Mouse (Mus musculus): ENCODE results near the gene Palm2. TPM values are rescaled to one million over a fixed set of nuclear protein-coding genes. Genes with fewer than 3 reads are reported as not detected.

The Palm2 gene
- polyA plus RNA-seq, 1 experiment from 2014 or later = 1.1 TPM

- no peak for ATAC-seq
- no peak overlapping the region for H3K9ac ChIP-seq (ENCODE audit: low read depth, low read length)
- no peaks in the 10 kb centered on the region for H3K27me3 ChIP-seq (replicated peaks; ENCODE audit: control insufficient read depth, insufficient read depth, low read length)
- TF ChIP-seq CTCF (IDR thresholded peaks at IDR 0.05; ENCODE audit: low read depth) = no peak
- H3K9me3 ChIP-seq (ENCODE audit: control insufficient read depth) = no peaks in the 10 kb centered on the region
- no peak overlapping the region for H3K4me3 ChIP-seq (ENCODE audit: low read depth, low read length)
- H3K36me3 ChIP-seq (ENCODE audit: control insufficient read depth, insufficient read depth) = no peaks in the 10 kb centered on the region
- no peaks in the 10 kb centered on the region for H3K4me1 ChIP-seq (replicated peaks; ENCODE audit: control insufficient read depth, insufficient read depth, low read length)
- 88% methylated on average over 10 of the region's 10 CpGs for WGBS
- H3K4me2 ChIP-seq (replicated peaks; ENCODE audit: low read depth) = no peak overlapping the region
- no peak overlapping the region for H3K27ac ChIP-seq (ENCODE audit: low read depth, low read length)
Observed at GRCm38 (mm10) chr4:57579683-57580082, 145.6 kb downstream of the Palm2 start.

GRCm38 (mm10) chr4:57585281-57585800 lies 151.3 kb downstream of the Palm2 start:
- H3K36me3 ChIP-seq (ENCODE audit: control insufficient read depth, insufficient read depth) = no peaks in the 10 kb centered on the region
- no peak overlapping the region for H3K27ac ChIP-seq (ENCODE audit: low read depth, low read length)
- ATAC-seq = no peak
- H3K4me1 ChIP-seq (replicated peaks; ENCODE audit: control insufficient read depth, insufficient read depth, low read length) = no peaks in the 10 kb centered on the region
- H3K4me3 ChIP-seq (ENCODE audit: low read depth, low read length) = no peak overlapping the region
- H3K27me3 ChIP-seq (replicated peaks; ENCODE audit: control insufficient read depth, insufficient read depth, low read length) = no peaks in the 10 kb centered on the region
- H3K4me2 ChIP-seq (replicated peaks; ENCODE audit: low read depth) = no peak overlapping the region
- 90% methylated on average over 6 of the region's 6 CpGs for WGBS
- TF ChIP-seq CTCF (IDR thresholded peaks at IDR 0.05; ENCODE audit: low read depth) = no peak
- no peaks in the 10 kb centered on the region for H3K9me3 ChIP-seq (ENCODE audit: control insufficient read depth)
- no peak overlapping the region for H3K9ac ChIP-seq (ENCODE audit: low read depth, low read length)

GRCm38 (mm10) chr4:57586933-57587658 lies 153.0 kb downstream of the Palm2 start:
- Histone ChIP-seq H3K9me3 (ENCODE audit: control insufficient read depth) (no peaks in the 10 kb centered on the region), H3K4me1 (replicated peaks; ENCODE audit: control insufficient read depth, insufficient read depth, low read length) (no peaks in the 10 kb centered on the region), H3K9ac (ENCODE audit: low read depth, low read length) (no peak overlapping the region), H3K36me3 (ENCODE audit: control insufficient read depth, insufficient read depth) (no peaks in the 10 kb centered on the region), H3K27ac (ENCODE audit: low read depth, low read length) (no peak overlapping the region), H3K27me3 (replicated peaks; ENCODE audit: control insufficient read depth, insufficient read depth, low read length) (no peaks in the 10 kb centered on the region), H3K4me2 (replicated peaks; ENCODE audit: low read depth) (no peak overlapping the region), H3K4me3 (ENCODE audit: low read depth, low read length) (no peak overlapping the region)
- WGBS = 53% methylated on average over 7 of the region's 7 CpGs
- no peak for TF ChIP-seq CTCF (IDR thresholded peaks at IDR 0.05; ENCODE audit: low read depth)
- ATAC-seq = no peak

DNA sequence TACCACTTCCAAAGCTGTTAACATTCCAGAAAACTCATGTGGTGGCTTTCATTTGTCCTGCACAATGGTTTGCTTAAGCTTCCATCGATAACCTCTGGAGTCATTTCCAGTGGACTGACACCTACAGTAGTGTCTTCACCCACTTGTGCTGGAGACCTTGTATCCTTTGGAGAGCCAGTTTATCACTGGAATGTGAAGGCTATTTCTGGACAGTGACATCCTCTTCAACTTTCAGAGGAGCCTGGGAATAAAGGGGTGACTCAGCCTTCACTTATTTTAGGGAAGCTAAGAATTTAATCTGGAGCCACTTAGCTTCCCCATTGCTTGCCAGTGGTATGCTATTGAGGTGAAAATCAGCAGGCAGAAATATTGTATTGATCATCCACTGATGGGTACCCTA lies 154.3 kb downstream of the Palm2 start:
- no peaks in the 10 kb centered on the region for H3K36me3 ChIP-seq (ENCODE audit: control insufficient read depth, insufficient read depth)
- 92% methylated on average over 1 of the region's 1 CpGs for WGBS
- H3K4me2 ChIP-seq (replicated peaks; ENCODE audit: low read depth) = no peak overlapping the region
- ATAC-seq = no peak
- no peak overlapping the region for H3K4me3 ChIP-seq (ENCODE audit: low read depth, low read length)
- no peaks in the 10 kb centered on the region for H3K9me3 ChIP-seq (ENCODE audit: control insufficient read depth)
- H3K27me3 ChIP-seq (replicated peaks; ENCODE audit: control insufficient read depth, insufficient read depth, low read length) = no peaks in the 10 kb centered on the region
- H3K9ac ChIP-seq (ENCODE audit: low read depth, low read length) = no peak overlapping the region
- no peak for TF ChIP-seq CTCF (IDR thresholded peaks at IDR 0.05; ENCODE audit: low read depth)
- no peaks in the 10 kb centered on the region for H3K4me1 ChIP-seq (replicated peaks; ENCODE audit: control insufficient read depth, insufficient read depth, low read length)
- no peak overlapping the region for H3K27ac ChIP-seq (ENCODE audit: low read depth, low read length)

- Histone ChIP-seq H3K4me2 (replicated peaks; ENCODE audit: low read depth) (no peak overlapping the region), H3K4me3 (ENCODE audit: low read depth, low read length) (no peak overlapping the region), H3K4me1 (replicated peaks; ENCODE audit: control insufficient read depth, insufficient read depth, low read length) (no peaks in the 10 kb centered on the region), H3K27me3 (replicated peaks; ENCODE audit: control insufficient read depth, insufficient read depth, low read length) (no peaks in the 10 kb centered on the region), H3K36me3 (ENCODE audit: control insufficient read depth, insufficient read depth) (no peaks in the 10 kb centered on the region), H3K9ac (ENCODE audit: low read depth, low read length) (no peak overlapping the region), H3K9me3 (ENCODE audit: control insufficient read depth) (no peaks in the 10 kb centered on the region), H3K27ac (ENCODE audit: low read depth, low read length) (no peak overlapping the region)
- WGBS = 83% methylated on average over 4 of the region's 4 CpGs
- no peak for ATAC-seq
- no peak for TF ChIP-seq CTCF (IDR thresholded peaks at IDR 0.05; ENCODE audit: low read depth)
Observed at GRCm38 (mm10) chr4:57592751-57593150, 158.7 kb downstream of the Palm2 start.

- WGBS = 94% methylated on average over 6 of the region's 6 CpGs
Observed at GRCm38 (mm10) chr4:57599946-57600345, 165.9 kb downstream of the Palm2 start.

More at GRCm38 (mm10) chr4:57599946-57600345, 165.9 kb downstream of the Palm2 start:
- ATAC-seq = no peak
- Histone ChIP-seq H3K27ac (ENCODE audit: low read depth, low read length) (no peak overlapping the region), H3K36me3 (ENCODE audit: control insufficient read depth, insufficient read depth) (no peaks in the 10 kb centered on the region), H3K4me2 (replicated peaks; ENCODE audit: low read depth) (no peak overlapping the region), H3K9me3 (ENCODE audit: control insufficient read depth) (no peaks in the 10 kb centered on the region), H3K4me3 (ENCODE audit: low read depth, low read length) (no peak overlapping the region), H3K4me1 (replicated peaks; ENCODE audit: control insufficient read depth, insufficient read depth, low read length) (no peaks in the 10 kb centered on the region), H3K9ac (ENCODE audit: low read depth, low read length) (no peak overlapping the region), H3K27me3 (replicated peaks; ENCODE audit: control insufficient read depth, insufficient read depth, low read length) (no peaks in the 10 kb centered on the region)
- no peak for TF ChIP-seq CTCF (IDR thresholded peaks at IDR 0.05; ENCODE audit: low read depth)

Data from intestine, postnatal 0 days (tissue).